Mouse (Mus musculus) adrenal gland, postnatal 14 days (tissue): ENCODE results near the gene Rb1. TPM values are rescaled to one million over a fixed set of nuclear protein-coding genes. Genes with fewer than 3 reads are reported as not detected.

ENCODE experiments used
- DNase-seq: peaks from one replicate; pipeline ENCODE4 v3.0.0; 2021; ENCODE audit warnings: mixed read lengths
- total RNA-seq: library from RNA; stranded (reverse); gene quantifications from 2 replicates; pipeline ENCODE4 v1.2.3, GENCODE M21; 2021

The Rb1 gene
- total RNA-seq, 1 experiment from 2014 or later, result 25.8 TPM

GRCm38 (mm10) chr14:73262210-73262609 lies 63.4 kb downstream of the Rb1 start:
- DNase-seq, result no peak

DNA sequence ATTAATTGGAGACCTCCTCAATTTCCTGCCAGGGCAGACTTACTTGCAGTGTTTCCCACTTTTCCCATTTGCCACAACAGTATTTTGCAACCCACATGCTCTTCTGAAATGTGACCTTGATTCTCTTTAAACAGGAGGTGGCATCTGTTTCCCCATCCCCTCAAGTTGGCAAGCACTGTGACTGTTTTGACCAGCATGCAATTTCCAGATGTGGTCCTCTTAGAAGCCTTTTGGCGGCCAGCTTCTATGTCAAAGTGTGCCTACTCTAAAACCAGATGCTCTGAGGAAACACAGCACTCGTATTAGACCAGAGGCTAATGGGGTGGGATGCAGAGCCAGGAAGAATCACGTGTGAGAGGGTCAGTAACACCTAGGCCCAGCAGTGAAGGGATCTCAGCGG lies 67.4 kb downstream of the Rb1 start:
- DNase-seq, result peak; percentile 46

DNA sequence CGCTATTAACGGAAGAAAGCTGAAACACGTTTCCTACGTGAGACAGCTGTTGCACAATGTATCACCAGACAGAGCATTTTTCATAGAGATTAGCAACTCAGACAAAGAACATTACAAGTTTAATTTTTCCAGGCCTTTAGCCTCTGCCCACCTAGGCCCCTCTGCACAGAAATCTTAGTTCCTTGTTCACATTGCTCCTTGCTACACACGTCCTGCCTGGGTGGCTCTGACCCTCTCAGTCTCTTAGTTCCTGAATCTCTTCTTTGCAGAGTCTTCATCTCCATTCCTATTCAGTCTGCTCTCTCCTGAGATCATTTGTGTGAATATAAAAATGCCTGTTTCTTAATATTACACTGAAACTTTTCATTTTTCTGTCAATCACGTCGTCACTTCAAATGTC lies 68.3 kb downstream of the Rb1 start:
- DNase-seq, result no peak

DNA sequence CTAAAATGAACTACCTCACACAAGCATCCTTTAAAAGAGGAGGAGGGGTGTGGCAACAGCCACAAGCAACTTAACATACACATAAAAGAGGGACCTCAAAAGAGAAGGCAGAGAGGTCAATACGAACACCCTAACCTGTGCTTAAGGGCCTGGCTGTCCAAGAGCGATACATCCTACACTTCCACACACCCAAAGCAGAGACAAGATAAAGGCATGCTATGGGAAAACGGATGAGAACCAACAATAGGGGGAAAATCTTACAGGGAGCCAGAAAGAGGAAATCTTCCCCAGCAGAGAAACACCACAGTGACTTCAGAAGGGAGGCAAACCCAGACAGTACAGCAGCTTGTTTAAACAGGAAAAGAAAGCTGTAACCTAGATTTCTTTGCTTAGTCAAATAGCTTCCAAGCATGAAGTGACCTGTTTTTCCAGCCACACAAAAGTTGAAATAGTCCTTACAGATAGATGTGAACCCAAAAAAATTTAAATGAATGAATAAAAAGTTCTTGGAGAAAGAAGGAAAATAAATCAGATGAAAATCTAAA lies 70.1 kb downstream of the Rb1 start:
- DNase-seq, result no peak

DNA sequence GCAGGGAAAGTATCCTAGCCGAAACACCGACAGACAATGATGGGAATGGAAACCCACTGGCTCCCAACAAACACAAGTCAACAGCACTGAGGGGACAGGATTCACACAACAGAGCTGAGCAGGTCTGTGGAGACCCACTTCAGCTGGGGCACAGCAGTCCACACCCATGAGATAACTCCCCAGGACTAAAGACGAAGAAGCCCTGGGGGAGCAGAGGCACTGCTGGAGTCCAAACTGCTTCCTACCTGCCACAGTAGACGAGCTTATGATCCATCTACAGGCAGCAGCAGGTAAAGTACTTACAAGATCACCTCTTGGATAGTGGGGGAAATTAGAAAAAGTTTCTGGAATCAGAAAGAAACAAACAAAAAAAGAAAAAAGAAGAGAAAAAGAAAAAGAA lies 71.2 kb downstream of the Rb1 start:
- DNase-seq, result no peak

GRCm38 (mm10) chr14:73253453-73254251 lies 72.0 kb downstream of the Rb1 start:
- peak; percentile 17 for DNase-seq

GRCm38 (mm10) chr14:73252276-73252675 lies 73.3 kb downstream of the Rb1 start:
- no peak for DNase-seq

- no peak for DNase-seq
These were observed 75.6 kb downstream of the Rb1 start for GRCm38 (mm10) chr14:73250056-73250455.

DNA sequence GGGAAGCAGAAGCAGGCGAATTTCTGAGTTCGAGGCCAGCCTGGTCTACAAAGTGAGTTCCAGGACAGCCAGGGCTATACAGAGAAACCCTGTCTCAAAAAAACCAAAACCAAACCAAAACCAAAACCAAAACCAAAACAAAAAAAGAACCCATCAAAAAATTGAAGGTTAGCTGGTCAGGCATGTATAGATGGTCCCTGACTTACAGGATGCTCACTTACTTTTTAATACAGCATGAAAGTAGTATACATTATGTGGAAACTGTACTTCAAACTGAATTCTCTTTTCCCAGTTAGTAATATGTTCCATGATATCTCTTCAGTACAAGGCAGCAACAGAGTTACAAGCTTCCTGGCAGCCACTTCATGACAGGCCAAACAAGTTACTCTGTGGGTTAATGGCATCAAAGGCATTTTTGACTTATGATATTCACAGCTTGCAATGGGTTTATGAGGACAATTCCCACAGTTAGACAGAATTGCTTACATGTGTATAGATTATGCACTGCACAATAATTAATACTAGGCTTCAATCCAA lies 81.5 kb downstream of the Rb1 start:
- DNase-seq, result no peak

DNA sequence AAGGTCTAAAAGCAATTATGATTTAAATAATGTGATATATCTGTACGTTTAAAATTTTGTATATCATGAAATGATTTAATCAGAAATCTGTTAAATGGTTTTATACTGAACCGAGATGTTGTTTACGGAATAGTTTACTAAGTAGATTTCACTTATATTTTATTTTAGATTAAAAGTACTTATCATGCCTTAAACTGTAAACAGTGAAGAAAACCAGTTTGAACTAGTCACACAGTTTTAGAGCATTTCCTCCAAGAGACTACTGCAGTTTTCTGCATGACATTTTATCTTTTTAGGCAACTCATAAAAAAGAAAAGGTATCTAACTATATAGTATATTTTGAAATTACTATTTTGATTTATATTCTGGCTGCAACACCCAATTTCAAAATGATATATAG lies 85.8 kb downstream of the Rb1 start:
- no peak for DNase-seq

DNA sequence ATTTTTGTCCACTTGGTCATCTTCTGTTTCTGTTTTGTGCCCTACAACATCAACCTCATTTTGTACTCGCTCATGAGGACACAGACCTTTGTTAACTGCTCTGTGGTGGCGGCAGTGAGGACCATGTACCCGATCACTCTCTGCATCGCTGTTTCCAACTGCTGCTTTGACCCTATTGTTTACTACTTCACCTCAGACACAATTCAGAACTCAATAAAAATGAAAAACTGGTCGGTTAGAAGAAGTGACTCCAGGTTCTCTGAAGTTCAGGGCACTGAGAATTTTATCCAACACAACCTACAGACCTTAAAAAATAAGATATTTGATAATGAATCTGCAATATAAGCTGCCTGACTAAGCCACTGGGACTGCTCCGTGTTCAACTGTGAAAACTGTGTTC lies 86.3 kb downstream of the Rb1 start:
- DNase-seq, result peak; percentile 29

- DNase-seq, result peak; percentile 48
These were observed 86.9 kb downstream of the Rb1 start for GRCm38 (mm10) chr14:73238498-73239250.

GRCm38 (mm10) chr14:73237848-73238321 lies 87.7 kb downstream of the Rb1 start, which contains the start of gene Lpar6:
Gene Lpar6, plus strand, starts transcription at chr14:73237895.
- DNase-seq, result peak; percentile 74

DNA sequence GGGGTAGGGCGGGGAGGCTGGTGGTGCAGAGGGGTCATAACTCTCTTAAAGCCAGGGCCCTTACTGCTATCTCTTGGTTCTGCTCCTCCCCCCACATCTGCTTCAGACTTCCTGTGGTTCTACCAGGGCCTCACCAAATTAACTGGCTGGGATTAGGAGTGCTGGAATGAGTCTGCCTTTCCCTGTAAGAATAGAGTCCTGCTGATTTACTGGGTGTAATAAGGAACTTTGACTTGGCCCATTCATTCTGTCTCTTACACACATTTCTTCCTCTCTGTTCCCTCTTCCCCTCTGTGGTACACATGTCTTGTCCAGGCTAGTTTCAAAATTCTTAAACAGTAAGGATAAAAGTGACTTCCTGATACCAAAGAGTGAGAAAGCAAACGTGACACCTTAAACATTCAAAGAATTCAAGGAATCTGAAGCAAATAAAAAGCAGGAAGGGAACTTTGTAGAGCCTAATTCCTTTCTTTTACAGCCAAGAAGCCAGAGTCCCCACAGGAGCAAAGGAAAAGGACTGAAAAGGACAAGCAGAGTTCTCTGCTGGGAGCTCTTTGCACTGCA lies 91.1 kb downstream of the Rb1 start:
- DNase-seq, result no peak

GRCm38 (mm10) chr14:73231286-73231982 lies 94.2 kb downstream of the Rb1 start:
- peak; percentile 8 for DNase-seq

DNA sequence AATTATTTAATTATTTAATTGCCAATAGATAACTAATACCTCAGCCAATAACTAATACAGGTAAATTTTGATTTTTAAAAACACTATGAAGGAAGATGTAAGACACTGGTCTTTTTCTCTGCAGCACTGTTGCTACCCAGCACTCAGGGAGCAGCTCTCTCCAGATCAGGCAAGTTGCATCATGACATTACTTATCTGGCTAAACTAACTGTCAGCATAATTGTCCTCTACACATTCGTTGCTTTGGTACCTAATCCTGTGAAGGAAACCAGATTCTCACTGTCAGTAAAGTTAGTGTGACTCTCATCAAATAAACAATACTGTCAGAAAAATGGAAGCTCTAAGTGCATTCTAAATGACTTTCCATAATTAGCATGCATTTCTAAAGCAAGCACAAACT lies 98.8 kb downstream of the Rb1 start:
- no peak for DNase-seq

DNA sequence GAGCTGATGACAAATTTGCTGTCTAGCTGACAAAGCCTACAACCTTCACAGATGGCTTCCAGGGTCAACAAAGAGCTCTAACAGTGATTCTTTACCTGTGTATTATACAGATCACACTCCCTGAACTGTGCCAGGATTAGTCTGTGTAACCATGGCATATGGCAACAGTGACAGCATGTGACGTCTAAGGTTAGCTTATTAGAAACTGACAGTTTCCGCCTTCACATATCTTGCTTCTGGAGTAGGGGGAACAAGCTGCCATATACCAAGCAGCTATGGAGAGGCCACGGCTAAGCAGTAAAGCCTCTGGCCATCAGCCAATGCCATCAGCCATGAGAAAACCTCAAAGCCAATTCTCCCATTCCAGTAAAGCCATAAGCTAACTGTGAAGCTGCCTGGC lies 99.3 kb downstream of the Rb1 start:
- no peak for DNase-seq

DNA sequence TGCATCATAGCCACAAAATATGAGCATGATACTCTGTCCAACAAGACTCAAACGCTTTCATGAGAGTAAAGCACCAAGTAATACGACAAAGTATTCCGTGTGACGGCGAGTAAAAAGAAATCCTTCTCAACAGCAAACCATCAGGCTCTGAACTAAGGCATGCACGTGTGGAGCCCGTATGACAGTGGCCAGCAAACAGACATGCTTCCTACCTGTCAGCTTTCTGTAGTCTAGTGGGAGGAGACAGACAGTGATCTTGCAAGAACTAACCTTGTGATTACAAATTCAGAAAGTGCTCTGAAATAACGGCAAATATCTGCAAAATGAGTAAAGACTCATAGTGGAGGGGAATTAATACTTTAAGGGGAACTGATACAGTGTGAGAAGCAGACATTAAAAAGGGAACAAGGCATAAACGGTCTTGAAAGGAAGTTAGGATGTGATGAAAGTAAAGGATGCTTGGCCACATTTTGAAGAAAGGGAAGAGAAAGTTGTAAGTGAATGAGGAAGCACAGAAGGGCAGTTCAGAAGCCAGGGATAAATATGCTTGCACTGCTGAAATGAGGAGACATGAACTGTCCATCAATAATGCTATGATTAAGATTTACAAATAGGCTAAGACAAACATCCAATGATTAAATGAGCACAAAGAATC lies 103.2 kb downstream of the Rb1 start:
- DNase-seq, result no peak

GRCm38 (mm10) chr14:73217062-73217461 lies 108.6 kb downstream of the Rb1 start:
- DNase-seq, result peak; percentile 22

- no peak for DNase-seq
These were observed 114.1 kb downstream of the Rb1 start for GRCm38 (mm10) chr14:73211477-73211876.

GRCm38 (mm10) chr14:73210196-73210595 lies 115.4 kb downstream of the Rb1 start:
- DNase-seq, result no peak
